In the genomic region with DNA sequence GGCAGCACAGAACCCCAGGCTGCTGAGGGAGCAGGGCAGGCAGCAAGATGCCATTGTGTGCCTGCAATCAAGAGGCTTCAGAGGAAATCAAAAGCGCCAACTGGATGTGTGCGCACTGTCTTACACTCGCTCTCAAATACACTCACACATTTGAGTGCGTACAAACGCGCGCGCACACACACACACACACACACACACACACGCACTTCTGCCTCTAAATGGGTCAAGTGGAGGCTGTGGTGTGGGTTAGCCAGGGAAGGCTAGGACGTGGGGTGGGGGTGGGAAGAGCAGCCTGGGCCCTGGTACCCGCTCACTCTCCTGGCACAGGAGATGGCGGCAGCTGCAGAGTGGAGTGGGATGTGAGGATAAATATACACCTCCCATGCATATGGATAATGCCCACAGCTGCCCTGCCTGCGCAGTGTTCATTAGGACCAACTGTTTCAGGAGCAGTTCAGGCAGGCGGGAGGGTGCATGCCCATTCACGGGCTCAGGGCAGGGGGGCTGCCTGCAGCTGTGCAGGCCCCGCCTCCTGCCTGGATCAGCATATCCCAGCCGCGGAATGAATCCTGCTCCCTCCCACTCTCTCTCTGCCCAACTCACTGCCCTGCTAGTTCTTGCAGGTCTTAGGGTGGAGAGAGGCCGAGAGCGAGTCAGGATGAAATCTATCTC, we compare ENCODE assay signal across 8 mouse cellular contexts. TPM values are rescaled to one million over a fixed set of nuclear protein-coding genes. Genes with fewer than 3 reads are reported as not detected.
DNase-seq lines count a peak whose midpoint lies in the region; ATAC-seq and TF ChIP-seq lines count a peak whose summit lies in the region.

No protein-coding gene starts in this region.

- H3K9ac ChIP-seq in heart, embryonic 11.5 days (ENCODE audit: low read depth, low read length) = no peak overlapping the region; the same call in 1 of the 2 replicates
- H3K9ac ChIP-seq in liver, embryonic 14.5 days (replicated peaks) = no peak overlapping the region

- peak; percentile 46 for DNase-seq in lung, adult 2 months
- no peak for DNase-seq in lung, postnatal 25 days (ENCODE audit: low spot score)
- peak; percentile 89 for DNase-seq in embryo, embryonic 10.5 days (ENCODE audit: low spot score)
- peak; percentile 88 for DNase-seq in kidney, postnatal 14 days
- no peak for DNase-seq in liver, embryonic 14.5 days (ENCODE audit: low read depth in 3 of 3, low spot score in 3 of 3)
- peak; percentile 85 for DNase-seq in retina, embryonic 14.5 days (ENCODE audit: low spot score)
- DNase-seq in natural killer cell, adult 2 months (ENCODE audit: low spot score in 2 of 2) = no peak

- no peak overlapping the region for H3K4me3 ChIP-seq in lung, adult 2 months (replicated peaks; ENCODE audit: extremely low read depth, low read depth, low read length)
- peak overlapping the region; percentile 22 for H3K4me3 ChIP-seq in heart, embryonic 11.5 days (ENCODE audit: low read depth, low read length)
- H3K4me3 ChIP-seq in liver, embryonic 14.5 days (ENCODE audit: insufficient read depth in 1 of 2, low read depth in 2 of 2, low read length in 2 of 2) = no peak overlapping the region

- TF ChIP-seq EP300 in liver, embryonic 14.5 days (IDR thresholded peaks at IDR 0.05; ENCODE audit: low read depth) = no peak

- 20% methylated on average over 20 of the region's 20 CpGs for WGBS in lung, adult 2 months
- WGBS in heart, embryonic 11.5 days (ENCODE audit: insufficient replicate concordance) = 5% methylated on average over 20 of the region's 20 CpGs
- 22% methylated on average over 20 of the region's 20 CpGs for WGBS in liver, embryonic 14.5 days (ENCODE audit: insufficient replicate concordance)

- ATAC-seq in heart, embryonic 11.5 days (replicated peaks; ENCODE audit: insufficient number of reproducible peaks, low FRiP score, low TSS enrichment) = peak; percentile 71
- no peak for ATAC-seq in liver, embryonic 14.5 days (ENCODE audit: insufficient read depth)

- peak overlapping the region; percentile 67 for H3K4me2 ChIP-seq in heart, embryonic 11.5 days
- peak overlapping the region; percentile 23 for H3K4me2 ChIP-seq in liver, embryonic 14.5 days (ENCODE audit: low read depth)

- H3K27me3 ChIP-seq in heart, embryonic 11.5 days (ENCODE audit: control insufficient read depth, insufficient read depth, low read length) = no peaks in the 10 kb centered on the region
- H3K27me3 ChIP-seq in liver, embryonic 14.5 days (ENCODE audit: control insufficient read depth, insufficient read depth, low read length) = peaks cover 6% of the 10 kb centered on the region; the same call in 1 of the 2 replicates

- no peaks in the 10 kb centered on the region for H3K9me3 ChIP-seq in heart, embryonic 11.5 days (replicated peaks; ENCODE audit: control insufficient read depth, low read length)
- no peaks in the 10 kb centered on the region for H3K9me3 ChIP-seq in liver, embryonic 14.5 days (ENCODE audit: control insufficient read depth, low read length)

- H3K4me1 ChIP-seq in lung, adult 2 months (ENCODE audit: control insufficient read depth, insufficient read depth, low read length) = peaks cover 31% of the 10 kb centered on the region
- H3K4me1 ChIP-seq in heart, embryonic 11.5 days (ENCODE audit: control insufficient read depth, insufficient read depth, low read length) = peaks cover 75% of the 10 kb centered on the region
- peaks cover 19 to 37% of the 10 kb centered on the region in 2 experiments for H3K4me1 ChIP-seq in liver, embryonic 14.5 days (replicated peaks; ENCODE audit: control insufficient read depth in 2 of 2, insufficient read depth in 2 of 2, low read length in 1 of 2)

- H3K27ac ChIP-seq in heart, embryonic 11.5 days (ENCODE audit: low read depth, low read length) = peak overlapping the region; percentile 79
- no peak overlapping the region for H3K27ac ChIP-seq in liver, embryonic 14.5 days

- no peak for TF ChIP-seq CTCF in lung, adult 2 months (IDR thresholded peaks at IDR 0.05; ENCODE audit: insufficient read depth, low read length)
- no peak for TF ChIP-seq CTCF in liver, embryonic 14.5 days (IDR thresholded peaks at IDR 0.05; ENCODE audit: low read depth)

- no peak for TF ChIP-seq POLR2A in lung, adult 2 months (IDR thresholded peaks at IDR 0.05; ENCODE audit: borderline replicate concordance, extremely low read depth, low read depth, low read length)

- H3K36me3 ChIP-seq in heart, embryonic 11.5 days (ENCODE audit: control insufficient read depth, insufficient read depth, low read length) = no peaks in the 10 kb centered on the region
- H3K36me3 ChIP-seq in liver, embryonic 14.5 days (replicated peaks; ENCODE audit: control insufficient read depth, insufficient read depth, low read depth) = no peaks in the 10 kb centered on the region

RNA-seq across cellular contexts. Expression of gene Trim8, which starts 22.1 kb away (rescaled TPM):
- 87.2 and 115 TPM in 2 replicates for polyA plus RNA-seq in lung, adult 2 months (2012; rRNA removed)
- polyA plus RNA-seq in heart, embryonic 11.5 days (2014; fragmentation: Nextera tagmentation; extraction: Ambion mirVana) = 18.0 and 18.6 TPM in 2 replicates
- 7.3 and 7.7 TPM in 2 replicates for polyA plus RNA-seq in liver, embryonic 14.5 days (2012; rRNA removed)
- 7.5 and 10.1 TPM in 2 replicates for polyA plus RNA-seq in liver, embryonic 14.5 days (2014; fragmentation: Nextera tagmentation; extraction: Ambion mirVana)

RNA-seq across cellular contexts. Expression of gene Arl3, which starts 49.4 kb away (rescaled TPM):
- 21.5 and 27.1 TPM in 2 replicates for polyA plus RNA-seq in lung, adult 2 months (2012; rRNA removed)
- 67.5 and 83.5 TPM in 2 replicates for polyA plus RNA-seq in heart, embryonic 11.5 days (2014; fragmentation: Nextera tagmentation; extraction: Ambion mirVana)
- 14.7 and 27.6 TPM in 2 replicates for polyA plus RNA-seq in liver, embryonic 14.5 days (2012; rRNA removed)
- 17.1 and 17.6 TPM in 2 replicates for polyA plus RNA-seq in liver, embryonic 14.5 days (2014; fragmentation: Nextera tagmentation; extraction: Ambion mirVana)

RNA-seq across cellular contexts. Expression of gene Sfxn2, which starts 49.5 kb away (rescaled TPM):
- 3.8 and 6.5 TPM in 2 replicates for polyA plus RNA-seq in lung, adult 2 months (2012; rRNA removed)
- 8.1 and 10.5 TPM in 2 replicates for polyA plus RNA-seq in heart, embryonic 11.5 days (2014; fragmentation: Nextera tagmentation; extraction: Ambion mirVana)
- 5.8 and 7.4 TPM in 2 replicates for polyA plus RNA-seq in liver, embryonic 14.5 days (2012; rRNA removed)
- polyA plus RNA-seq in liver, embryonic 14.5 days (2014; fragmentation: Nextera tagmentation; extraction: Ambion mirVana) = 15.0 and 15.9 TPM in 2 replicates

Comparison
In these comparisons a context has a peak if more than half of its experiments do, and no peak if none do; other contexts are left out.
1. DNase-seq: peak in lung, adult 2 months (single experiment), embryo, embryonic 10.5 days (single experiment), kidney, postnatal 14 days (single experiment) and retina, embryonic 14.5 days (single experiment); none in lung, postnatal 25 days (single experiment), liver, embryonic 14.5 days (0 of 3) and natural killer cell, adult 2 months (0 of 2).